Mouse (Mus musculus): ENCODE results near the gene Rgl2.

- no peak for TF ChIP-seq CTCF (IDR thresholded peaks at IDR 0.05; ENCODE audit: low read depth, low read length)
- TF ChIP-seq POLR2A (IDR thresholded peaks at IDR 0.05; ENCODE audit: extremely low read depth, insufficient read depth, low read length): no peak
These were observed 39.6 kb downstream of the Rgl2 start for GRCm38 (mm10) chr17:33968927-33969326.
